Mouse (Mus musculus): Measurements from ENCODE around the gene Selenoh. TPM values are rescaled to one million over a fixed set of nuclear protein-coding genes. Genes with fewer than 3 reads are reported as not detected.

The Selenoh gene
- 94.3 and 102 TPM in 2 replicates for polyA plus RNA-seq (2015; fragmentation: Nextera tagmentation; extraction: Ambion mirVana)

GRCm38 (mm10) chr2:84670569-84670933 is at the start of gene Selenoh:
Gene Selenoh, minus strand, starts transcription at chr2:84670770.
- peak; percentile 92 for ATAC-seq

GRCm38 (mm10) chr2:84717357-84717756 is 46.8 kb upstream of the Selenoh start:
- no peaks in the 10 kb centered on the region for H3K36me3 ChIP-seq (ENCODE audit: insufficient read depth, low read length)
- H3K27ac ChIP-seq (ENCODE audit: low read length) = no peak overlapping the region
- no peaks in the 10 kb centered on the region for H3K27me3 ChIP-seq (replicated peaks; ENCODE audit: insufficient read depth, low read length)
- no peak for DNase-seq (ENCODE audit: low spot score)
- ATAC-seq = no peak
- no peaks in the 10 kb centered on the region for H3K9me3 ChIP-seq (ENCODE audit: low read length)
- no peak overlapping the region for H3K4me2 ChIP-seq (replicated peaks; ENCODE audit: low read depth, low read length)
- TF ChIP-seq EP300 (IDR thresholded peaks at IDR 0.05) (no peak), CTCF (IDR thresholded peaks at IDR 0.05) (no peak)
- no peak overlapping the region for H3K4me3 ChIP-seq (ENCODE audit: low read depth, low read length)
- H3K4me1 ChIP-seq (ENCODE audit: insufficient read depth, low read depth, low read length) = no peaks in the 10 kb centered on the region; the same call in 1 of the 2 replicates
- H3K9ac ChIP-seq (replicated peaks; ENCODE audit: low read depth) = no peak overlapping the region
- WGBS = 93% methylated on average over 4 of the region's 4 CpGs

More at GRCm38 (mm10) chr2:84670569-84670933, at the start of gene Selenoh:
- H3K4me1 ChIP-seq (ENCODE audit: insufficient read depth, low read depth, low read length) = no peaks in the 10 kb centered on the region
- H3K4me2 ChIP-seq (replicated peaks; ENCODE audit: low read depth, low read length) = peak within 1 kb of the TSS; percentile 64
- DNase-seq (ENCODE audit: low spot score) = peak; percentile 96
- H3K9me3 ChIP-seq (ENCODE audit: low read length) = no peaks in the 10 kb centered on the region
- WGBS = 1% methylated on average over 20 of the region's 20 CpGs
- H3K4me3 ChIP-seq (ENCODE audit: low read depth, low read length) = peak within 1 kb of the TSS; percentile 90
- TF ChIP-seq CTCF (IDR thresholded peaks at IDR 0.05) (no peak), EP300 (IDR thresholded peaks at IDR 0.05) (peak; percentile 61)
- peak within 1 kb of the TSS; percentile 74 for H3K9ac ChIP-seq (replicated peaks; ENCODE audit: low read depth)
- peak within 1 kb of the TSS; percentile 88 for H3K27ac ChIP-seq (ENCODE audit: low read length)
- no peaks in the 10 kb centered on the region for H3K27me3 ChIP-seq (replicated peaks; ENCODE audit: insufficient read depth, low read length)
- H3K36me3 ChIP-seq (ENCODE audit: insufficient read depth, low read length) = no peaks in the 10 kb centered on the region

GRCm38 (mm10) chr2:84716423-84717355 is 46.1 kb upstream of the Selenoh start:
- ATAC-seq (no peak), DNase-seq (ENCODE audit: low spot score) (no peak)

GRCm38 (mm10) chr2:84715562-84716361 is 45.2 kb upstream of the Selenoh start:
- H3K27me3 ChIP-seq (replicated peaks; ENCODE audit: insufficient read depth, low read length) = no peaks in the 10 kb centered on the region
- peak overlapping the region; percentile 70 for H3K9ac ChIP-seq (replicated peaks; ENCODE audit: low read depth)
- H3K9me3 ChIP-seq (ENCODE audit: low read length) = no peaks in the 10 kb centered on the region
- no peak for TF ChIP-seq CTCF (IDR thresholded peaks at IDR 0.05)
- peak; percentile 69 for TF ChIP-seq EP300 (IDR thresholded peaks at IDR 0.05)
- peak; percentile 99 for DNase-seq (ENCODE audit: low spot score)
- under 1% methylated on average over 33 of the region's 33 CpGs for WGBS
- ATAC-seq = peak; percentile 93
- peak overlapping the region; percentile 84 for H3K4me2 ChIP-seq (replicated peaks; ENCODE audit: low read depth, low read length)
- H3K36me3 ChIP-seq (ENCODE audit: insufficient read depth, low read length) = no peaks in the 10 kb centered on the region
- H3K4me3 ChIP-seq (ENCODE audit: low read depth, low read length) = peak overlapping the region; percentile 92
- no peaks in the 10 kb centered on the region; the same call in 1 of the 2 replicates for H3K4me1 ChIP-seq (ENCODE audit: insufficient read depth, low read depth, low read length)
- H3K27ac ChIP-seq (ENCODE audit: low read length) = peak overlapping the region; percentile 97

More at GRCm38 (mm10) chr2:84716423-84717355, 46.1 kb upstream of the Selenoh start:
- WGBS = 21% methylated on average over 9 of the region's 9 CpGs
- H3K4me1 ChIP-seq (ENCODE audit: insufficient read depth, low read depth, low read length) = no peaks in the 10 kb centered on the region; the same call in 1 of the 2 replicates
- TF ChIP-seq CTCF (IDR thresholded peaks at IDR 0.05) (no peak), EP300 (IDR thresholded peaks at IDR 0.05) (no peak)
- no peaks in the 10 kb centered on the region for H3K9me3 ChIP-seq (ENCODE audit: low read length)
- peak overlapping the region; percentile 97 for H3K27ac ChIP-seq (ENCODE audit: low read length)
- no peaks in the 10 kb centered on the region for H3K36me3 ChIP-seq (ENCODE audit: insufficient read depth, low read length)
- H3K4me3 ChIP-seq (ENCODE audit: low read depth, low read length) = peak overlapping the region; percentile 92
- H3K9ac ChIP-seq (replicated peaks; ENCODE audit: low read depth) = peak overlapping the region; percentile 70; the same call in 1 of the 2 replicates
- H3K27me3 ChIP-seq (replicated peaks; ENCODE audit: insufficient read depth, low read length) = no peaks in the 10 kb centered on the region
- H3K4me2 ChIP-seq (replicated peaks; ENCODE audit: low read depth, low read length) = peak overlapping the region; percentile 84

GRCm38 (mm10) chr2:84714811-84715561 is 44.4 kb upstream of the Selenoh start, which contains the start of gene Zdhhc5:
Gene Zdhhc5, minus strand, starts transcription at chr2:84715180.
- TF ChIP-seq EP300 (IDR thresholded peaks at IDR 0.05) (no peak), CTCF (IDR thresholded peaks at IDR 0.05) (no peak)
- ATAC-seq (peak; percentile 93), DNase-seq (ENCODE audit: low spot score) (peak; percentile 99)
- Histone ChIP-seq H3K4me1 (ENCODE audit: insufficient read depth, low read depth, low read length) (no peaks in the 10 kb centered on the region; the same call in 1 of the 2 replicates), H3K4me2 (replicated peaks; ENCODE audit: low read depth, low read length) (peak within 1 kb of the TSS; percentile 84), H3K27me3 (replicated peaks; ENCODE audit: insufficient read depth, low read length) (no peaks in the 10 kb centered on the region), H3K36me3 (ENCODE audit: insufficient read depth, low read length) (no peaks in the 10 kb centered on the region), H3K9me3 (ENCODE audit: low read length) (no peaks in the 10 kb centered on the region), H3K4me3 (ENCODE audit: low read depth, low read length) (peak within 1 kb of the TSS; percentile 92), H3K9ac (replicated peaks; ENCODE audit: low read depth) (peak within 1 kb of the TSS; percentile 90), H3K27ac (ENCODE audit: low read length) (peak within 1 kb of the TSS; percentile 97)
- under 1% methylated on average over 63 of the region's 107 CpGs for WGBS
